Mouse (Mus musculus): ENCODE data around the gene Kansl3.

- TF ChIP-seq CTCF (IDR thresholded peaks at IDR 0.05) (no peak), EP300 (IDR thresholded peaks at IDR 0.05) (no peak)
Measured at GRCm38 (mm10) chr1:36308451-36308901, 60.5 kb downstream of the Kansl3 start.

All from lung, postnatal 0 days (tissue).